Mouse (Mus musculus): ENCODE measurements at regions not wholly inside any gene's neighbourhood (a gene's known extent, or its start where the extent isn't known, plus 50 kb on each side); places are given as distances from the start of the nearest gene placed in this dataset.

GRCm38 (mm10) chr9:115609904-115610303 is 299.4 kb upstream of the Gadl1 start:
- DNase-seq (ENCODE audit: low spot score in 2 of 2) = no peak

- no peak for DNase-seq (ENCODE audit: low spot score in 2 of 2)
Observed at GRCm38 (mm10) chr9:115611713-115612112, 297.5 kb upstream of the Gadl1 start.

- DNase-seq (ENCODE audit: low spot score in 2 of 2) = no peak
Observed at GRCm38 (mm10) chr9:115612908-115613307, 296.3 kb upstream of the Gadl1 start.

- no peak for DNase-seq (ENCODE audit: low spot score in 2 of 2)
Observed at GRCm38 (mm10) chr9:115614007-115614406, 295.2 kb upstream of the Gadl1 start.

GRCm38 (mm10) chr9:115617909-115618308 is 291.3 kb upstream of the Gadl1 start:
- no peak for DNase-seq (ENCODE audit: low spot score in 2 of 2)

- peak in 1 of 2 experiments; percentile 12 for DNase-seq (ENCODE audit: low spot score in 2 of 2)
Observed at GRCm38 (mm10) chr9:115623948-115624347, 285.3 kb upstream of the Gadl1 start.

- DNase-seq (ENCODE audit: low spot score in 2 of 2) = no peak
Observed at GRCm38 (mm10) chr9:115624721-115625496, 284.3 kb upstream of the Gadl1 start.

- DNase-seq (ENCODE audit: low spot score in 2 of 2) = no peak
Observed at GRCm38 (mm10) chr9:115627551-115627950, 281.7 kb upstream of the Gadl1 start.

- DNase-seq (ENCODE audit: low spot score in 2 of 2) = no peak
Observed at GRCm38 (mm10) chr9:115637114-115637513, 272.1 kb upstream of the Gadl1 start.

GRCm38 (mm10) chr9:115640781-115641180 is 268.5 kb upstream of the Gadl1 start:
- no peak for DNase-seq (ENCODE audit: low spot score in 2 of 2)

- no peak for DNase-seq (ENCODE audit: low spot score in 2 of 2)
Observed at GRCm38 (mm10) chr9:115642032-115642431, 267.2 kb upstream of the Gadl1 start.

- no peak for DNase-seq (ENCODE audit: low spot score in 2 of 2)
Observed at GRCm38 (mm10) chr9:115644953-115645352, 264.3 kb upstream of the Gadl1 start.

- no peak for DNase-seq (ENCODE audit: low spot score in 2 of 2)
Observed at GRCm38 (mm10) chr9:115646226-115646625, 263.0 kb upstream of the Gadl1 start.

GRCm38 (mm10) chr9:115651708-115652107 is 257.5 kb upstream of the Gadl1 start:
- no peak for DNase-seq (ENCODE audit: low spot score in 2 of 2)

- no peak for DNase-seq (ENCODE audit: low spot score in 2 of 2)
Observed at GRCm38 (mm10) chr9:115653116-115653515, 256.1 kb upstream of the Gadl1 start.

GRCm38 (mm10) chr9:115654933-115655332 is 254.3 kb upstream of the Gadl1 start:
- DNase-seq (ENCODE audit: low spot score in 2 of 2) = no peak

GRCm38 (mm10) chr9:115656538-115656937 is 252.7 kb upstream of the Gadl1 start:
- no peak for DNase-seq (ENCODE audit: low spot score in 2 of 2)

- DNase-seq (ENCODE audit: low spot score in 2 of 2) = no peak
Observed at GRCm38 (mm10) chr9:115656994-115657713, 252.1 kb upstream of the Gadl1 start.

GRCm38 (mm10) chr9:115658477-115658876 is 250.8 kb upstream of the Gadl1 start:
- DNase-seq (ENCODE audit: low spot score in 2 of 2) = no peak

- DNase-seq (ENCODE audit: low spot score in 2 of 2) = no peak
Observed at GRCm38 (mm10) chr9:115660371-115660770, 248.9 kb upstream of the Gadl1 start.

GRCm38 (mm10) chr9:115661834-115662425 is 247.3 kb upstream of the Gadl1 start:
- no peak for DNase-seq (ENCODE audit: low spot score in 2 of 2)

GRCm38 (mm10) chr9:115665337-115666004 is 243.8 kb upstream of the Gadl1 start:
- no peak for DNase-seq (ENCODE audit: low spot score in 2 of 2)
